Mouse (Mus musculus): ENCODE measurements around the gene Vps53. TPM values are rescaled to one million over a fixed set of nuclear protein-coding genes. Genes with fewer than 3 reads are reported as not detected.
A peak's percentile ranks its signal among the peaks of the same experiment; 100 is the strongest.

Vps53 gene
- polyA plus RNA-seq, 3 experiments from 2014 or later, result 41.0 to 62.8 (median 49.8) TPM

DNA sequence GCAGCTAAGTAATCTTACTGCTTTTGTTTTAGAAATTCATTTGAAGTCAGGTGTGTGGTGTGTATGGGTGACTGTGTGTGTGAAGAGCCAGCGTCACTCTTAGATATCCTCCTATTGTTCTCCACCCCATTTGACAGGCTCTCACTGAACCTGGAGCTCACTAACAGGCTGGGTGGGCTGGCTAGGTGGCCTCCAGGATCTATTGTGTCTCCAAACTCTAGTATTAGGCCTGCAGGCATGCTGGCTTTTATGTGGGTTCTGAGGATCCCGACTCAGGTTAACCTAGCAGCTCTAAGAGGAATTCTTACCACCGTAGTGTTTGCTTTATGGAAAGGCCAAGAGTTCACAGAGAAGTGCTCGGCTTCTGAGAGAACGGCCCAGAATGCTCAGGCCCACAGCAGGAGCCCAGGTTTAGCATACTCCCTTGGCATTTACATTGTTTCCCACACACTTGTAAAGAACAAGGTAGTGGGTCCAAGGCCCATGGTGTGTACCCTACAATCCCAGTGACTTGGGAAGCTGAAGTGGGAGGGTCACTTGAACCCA lies 128.4 kb downstream of the Vps53 start:
- ATAC-seq, result no peak

DNA sequence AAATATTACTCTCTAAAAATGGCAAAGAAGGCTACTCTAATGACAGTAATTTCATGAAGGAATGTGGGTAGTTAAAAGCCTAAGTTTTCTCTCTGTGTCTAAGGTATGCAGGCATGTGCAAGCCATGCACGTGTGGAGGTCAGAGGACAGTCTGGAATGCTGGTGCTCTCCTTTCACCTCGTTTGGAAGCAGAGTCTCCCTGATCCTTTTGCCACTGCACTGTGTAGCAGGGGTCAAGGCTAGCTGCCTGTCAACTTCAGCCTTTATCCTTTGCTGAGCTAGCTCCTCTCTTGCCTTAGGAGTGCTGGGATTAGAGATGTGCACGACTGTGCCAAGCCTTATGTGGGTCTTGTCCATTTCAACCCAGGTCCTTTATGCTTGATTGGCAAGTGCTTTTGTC lies 128.9 kb downstream of the Vps53 start:
- no peak for ATAC-seq

DNA sequence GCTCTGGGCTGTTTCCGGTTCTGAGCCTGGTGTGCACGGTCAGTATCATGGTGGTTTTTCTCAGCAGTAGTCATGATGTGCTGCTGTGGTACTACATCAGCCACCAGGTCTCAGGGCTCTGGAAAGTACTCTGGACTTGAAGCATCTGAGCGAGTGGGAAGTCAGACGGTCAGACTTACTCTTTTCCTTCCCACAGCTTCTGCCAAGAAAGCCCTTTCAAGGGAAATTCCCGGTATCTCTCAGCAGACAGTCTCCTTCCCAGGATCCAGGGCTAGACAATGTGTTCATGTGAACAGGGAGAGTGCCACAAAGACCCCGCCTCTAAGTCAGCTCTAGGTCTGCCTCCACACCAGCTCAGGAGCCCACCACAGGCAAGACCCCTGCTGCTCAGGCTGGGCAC lies 134.1 kb downstream of the Vps53 start:
- no peak for ATAC-seq

DNA sequence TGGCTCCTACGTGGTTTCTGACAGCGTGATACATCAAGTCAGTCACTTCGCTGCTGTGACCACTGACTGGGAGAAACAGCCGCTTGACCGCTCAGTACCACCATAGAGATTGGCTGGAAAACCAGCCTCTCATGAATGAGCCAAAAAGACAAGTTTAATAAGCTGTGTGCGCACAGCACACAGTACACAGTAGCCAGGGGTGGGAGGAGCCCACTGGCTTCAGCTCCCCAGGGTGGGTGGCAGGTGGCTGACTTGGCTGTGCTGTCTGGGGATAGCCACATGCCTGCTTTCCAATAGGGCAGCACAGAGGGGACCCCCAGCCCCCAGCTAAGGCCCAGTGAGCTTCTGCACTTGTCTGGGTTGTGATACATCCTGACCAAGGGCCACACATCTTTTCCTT lies 135.0 kb downstream of the Vps53 start:
- no peak for ATAC-seq

GRCm38 (mm10) chr11:76042882-76043281 lies 136.6 kb downstream of the Vps53 start:
- ATAC-seq, result no peak

- no peak for ATAC-seq
These were observed 137.3 kb downstream of the Vps53 start for GRCm38 (mm10) chr11:76042041-76042638.

DNA sequence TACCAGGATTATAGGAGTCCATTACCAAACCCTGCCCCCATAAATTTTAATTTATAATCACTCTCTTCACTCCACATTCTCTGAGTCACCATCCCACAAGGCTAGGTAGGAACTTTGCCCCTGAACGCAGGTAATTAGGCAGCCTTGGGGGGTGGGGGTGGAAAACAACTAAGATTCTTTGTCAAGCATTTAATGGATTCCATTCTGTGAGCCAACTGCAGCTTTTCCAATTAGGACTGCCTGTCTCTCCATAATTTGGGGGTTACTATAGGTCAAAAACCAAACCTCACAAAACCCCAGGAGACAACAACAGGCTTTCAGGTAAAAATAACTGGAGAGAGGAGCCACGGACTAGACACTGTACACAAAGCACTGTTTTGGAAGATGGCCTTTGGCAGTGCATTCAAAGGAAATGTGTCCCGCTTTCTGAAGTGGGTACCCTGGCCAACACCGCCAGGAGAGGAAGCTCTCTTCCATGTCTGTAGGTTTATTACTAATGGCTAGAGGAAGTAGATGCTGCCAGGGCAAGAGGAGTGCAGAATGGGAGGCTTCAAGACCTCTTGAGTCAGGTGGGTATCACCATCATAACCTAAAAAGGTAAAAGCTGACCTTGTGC lies 138.6 kb downstream of the Vps53 start:
- no peak for ATAC-seq

GRCm38 (mm10) chr11:76040106-76040505 lies 139.3 kb downstream of the Vps53 start:
- no peak for ATAC-seq

GRCm38 (mm10) chr11:76039271-76040053 lies 140.0 kb downstream of the Vps53 start:
- no peak for ATAC-seq

DNA sequence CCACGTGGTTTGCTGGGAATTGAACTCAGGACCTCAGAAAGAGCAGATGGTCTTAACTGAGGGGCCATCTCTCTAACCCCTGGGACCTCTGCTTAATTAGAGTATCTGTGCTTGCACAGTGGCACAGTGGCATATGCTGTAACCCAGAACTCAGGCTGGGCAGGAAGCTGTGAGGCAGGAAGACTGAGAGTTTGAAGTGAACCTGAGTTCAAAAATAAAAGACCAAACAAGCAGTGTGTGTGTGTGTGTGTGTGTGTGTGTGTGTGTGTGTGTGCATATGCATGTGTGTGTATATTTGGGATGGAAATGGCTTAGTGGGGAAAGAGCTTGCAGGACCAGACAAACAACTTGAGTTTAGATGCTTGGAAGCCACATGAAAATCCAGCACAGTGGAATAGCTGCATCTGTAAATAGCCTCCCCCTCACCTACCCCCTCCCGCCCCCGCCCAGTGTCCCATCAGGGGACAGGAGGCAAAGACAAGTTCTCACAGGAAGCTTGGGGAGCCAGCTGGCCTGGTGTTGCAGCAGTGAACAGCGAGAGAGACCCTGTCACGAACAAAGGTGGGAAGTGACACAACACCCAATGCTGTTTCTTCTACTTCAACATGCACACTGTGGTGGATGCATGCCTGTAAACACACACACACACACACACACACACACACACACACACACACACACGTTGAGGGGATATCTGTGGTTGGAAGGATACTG lies 141.7 kb downstream of the Vps53 start:
- no peak for ATAC-seq

GRCm38 (mm10) chr11:76035182-76035581 lies 144.3 kb downstream of the Vps53 start:
- no peak for ATAC-seq

DNA sequence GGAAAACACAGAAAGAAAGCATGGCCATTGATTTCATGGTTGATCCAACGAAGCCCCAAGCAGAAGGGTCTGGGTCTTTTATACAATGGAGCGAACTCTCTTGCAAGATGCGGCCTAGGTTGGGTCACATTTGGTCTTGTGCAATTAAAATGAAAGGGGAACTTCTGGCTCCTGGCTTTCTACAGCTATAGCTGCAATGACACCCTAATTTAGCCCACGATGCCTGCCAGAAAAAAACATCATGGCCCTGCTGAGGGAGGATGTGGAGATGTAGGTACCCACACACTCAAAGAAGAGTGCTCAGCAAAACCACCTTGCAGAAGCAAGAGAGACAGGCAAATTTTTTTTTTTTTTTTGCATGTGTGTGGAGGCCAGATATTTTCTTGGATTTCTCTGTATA lies 145.6 kb downstream of the Vps53 start:
- no peak for ATAC-seq

DNA sequence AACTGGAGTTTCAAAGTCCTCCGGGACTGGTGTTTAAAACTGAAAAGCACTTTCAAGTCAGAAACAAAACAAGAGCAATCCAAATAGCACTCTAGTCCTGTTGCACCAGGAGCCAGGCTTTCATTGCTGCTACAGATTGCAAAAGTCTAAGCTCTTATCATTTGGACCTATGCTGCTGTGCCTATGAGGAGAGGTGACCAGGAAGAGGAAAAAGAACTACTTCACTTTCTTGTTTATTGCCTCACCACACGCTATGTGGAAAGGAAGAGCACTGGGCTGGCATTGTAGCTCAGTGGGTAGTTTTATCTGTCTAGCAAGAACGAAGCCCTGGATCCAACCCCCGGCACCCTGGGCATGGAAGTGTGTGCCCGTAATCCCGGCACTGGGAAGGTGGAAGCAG lies 146.1 kb downstream of the Vps53 start:
- no peak for ATAC-seq

DNA sequence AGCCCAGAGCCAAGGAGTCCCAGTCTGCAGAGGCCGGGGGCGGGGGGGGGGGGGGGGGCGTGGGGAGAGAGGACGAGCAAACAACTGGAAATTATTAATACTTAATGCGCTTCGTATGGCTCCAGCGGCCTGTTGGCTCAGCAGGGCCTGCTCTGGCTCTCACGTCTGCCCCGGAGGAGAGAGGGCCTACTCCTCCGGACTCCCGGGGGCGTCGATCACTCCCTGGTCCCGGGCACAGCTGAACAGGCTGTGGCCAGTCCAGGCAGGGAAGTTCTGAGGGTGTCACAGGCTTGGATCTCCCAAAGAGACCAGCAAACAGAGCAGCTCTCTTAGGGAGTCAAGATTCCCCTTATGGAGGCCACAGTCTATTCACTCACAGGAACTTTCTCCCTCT lies 151.4 kb downstream of the Vps53 start:
- ATAC-seq, result no peak

GRCm38 (mm10) chr11:76027139-76028071 lies 152.0 kb downstream of the Vps53 start, which contains the start of gene Rflnb:
Gene Rflnb, minus strand, starts transcription at chr11:76027782.
- peak; percentile 43 for ATAC-seq

DNA sequence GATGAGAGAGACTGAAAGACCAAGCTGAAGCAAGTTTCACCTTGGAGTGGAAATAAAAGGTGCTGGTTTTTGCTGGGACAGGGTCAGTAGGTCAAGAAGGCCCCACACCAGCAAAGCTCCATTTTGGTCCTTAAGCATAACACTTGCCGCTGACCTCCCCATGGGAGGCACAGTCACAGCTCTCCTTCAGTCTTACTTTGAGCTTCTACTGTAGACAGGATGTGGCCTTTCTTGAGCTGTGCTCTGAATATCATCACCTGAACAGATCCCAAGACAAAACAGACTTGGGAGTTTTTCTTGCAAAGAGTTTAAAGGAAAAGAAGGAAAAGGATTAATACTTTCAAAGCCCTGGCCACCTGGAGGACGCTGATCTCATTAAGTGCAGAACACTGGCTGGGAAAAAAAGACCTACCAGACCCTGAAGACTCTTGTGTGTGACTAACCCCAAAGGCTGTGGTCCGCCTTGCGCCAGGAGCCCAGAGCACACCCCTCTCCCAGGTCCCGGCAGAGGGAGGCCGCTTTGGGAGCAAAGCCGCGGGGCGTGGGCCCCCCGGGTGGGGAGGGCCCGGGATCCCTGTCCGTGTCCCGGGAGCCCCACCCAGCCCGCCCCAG lies 152.8 kb downstream of the Vps53 start:
- ATAC-seq, result peak; percentile 69

GRCm38 (mm10) chr11:76025080-76025583 lies 154.3 kb downstream of the Vps53 start:
- ATAC-seq, result no peak

- no peak for ATAC-seq
These were observed 158.5 kb downstream of the Vps53 start for GRCm38 (mm10) chr11:76020916-76021315.

DNA sequence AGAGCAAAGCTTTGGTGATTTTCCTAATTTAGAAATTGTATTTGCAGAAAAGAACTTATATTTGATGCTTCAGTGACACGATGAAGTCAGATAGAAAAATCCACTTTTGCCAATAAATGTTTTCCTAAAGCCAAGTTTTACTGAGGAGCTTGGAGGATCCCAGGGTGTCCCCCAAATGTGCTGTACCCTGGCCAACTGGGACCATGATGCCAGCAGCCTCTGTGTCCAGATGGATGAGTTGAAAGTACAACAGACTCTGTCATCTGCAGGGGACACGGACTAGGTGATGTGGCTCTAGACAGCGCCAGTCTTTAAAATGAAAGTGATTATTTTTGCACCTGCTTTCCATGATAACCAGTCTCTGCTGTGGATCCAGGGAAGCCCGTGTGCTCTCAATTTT lies 159.6 kb downstream of the Vps53 start:
- no peak for ATAC-seq

DNA sequence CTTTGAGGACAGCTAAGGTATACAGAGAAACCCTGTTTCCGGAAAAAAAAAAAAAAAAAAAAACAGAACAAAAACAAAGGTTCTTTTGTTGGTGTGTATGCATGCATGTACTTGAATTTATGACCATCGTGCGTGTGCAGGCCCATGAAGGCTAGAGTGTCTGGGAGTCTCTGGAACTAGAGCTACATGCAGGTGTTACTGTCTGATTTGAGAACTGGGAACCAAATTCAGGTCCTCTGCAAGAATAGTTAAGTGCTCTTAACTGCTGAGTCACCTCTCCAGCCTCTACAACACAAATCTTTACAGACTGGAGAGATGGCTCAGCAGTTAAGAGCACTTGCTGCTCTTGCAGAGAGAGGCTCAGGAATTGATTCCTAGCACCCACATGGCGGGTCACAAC lies 163.6 kb downstream of the Vps53 start:
- no peak for ATAC-seq

- ATAC-seq, result peak; percentile 90
These were observed 164.2 kb downstream of the Vps53 start for GRCm38 (mm10) chr11:76015251-76015650.
